Mouse (Mus musculus) lung, postnatal 0 days (tissue): ENCODE measurements at regions not wholly inside any gene's neighbourhood (a gene's known extent, or its start where the extent isn't known, plus 50 kb on each side); places are given as distances from the start of the nearest gene placed in this dataset.

ENCODE experiments used
- CTCF ChIP-seq: IDR thresholded peaks from 2 replicates; pipeline ENCODE4 v1.5.1; 2016; ENCODE audit warnings: antibody characterized with exemption, mild to moderate bottlenecking
- EP300 ChIP-seq: IDR thresholded peaks from 2 replicates; pipeline ENCODE4 v1.6.1; 2016; ENCODE audit warnings: antibody characterized with exemption, mild to moderate bottlenecking, control low read depth

DNA sequence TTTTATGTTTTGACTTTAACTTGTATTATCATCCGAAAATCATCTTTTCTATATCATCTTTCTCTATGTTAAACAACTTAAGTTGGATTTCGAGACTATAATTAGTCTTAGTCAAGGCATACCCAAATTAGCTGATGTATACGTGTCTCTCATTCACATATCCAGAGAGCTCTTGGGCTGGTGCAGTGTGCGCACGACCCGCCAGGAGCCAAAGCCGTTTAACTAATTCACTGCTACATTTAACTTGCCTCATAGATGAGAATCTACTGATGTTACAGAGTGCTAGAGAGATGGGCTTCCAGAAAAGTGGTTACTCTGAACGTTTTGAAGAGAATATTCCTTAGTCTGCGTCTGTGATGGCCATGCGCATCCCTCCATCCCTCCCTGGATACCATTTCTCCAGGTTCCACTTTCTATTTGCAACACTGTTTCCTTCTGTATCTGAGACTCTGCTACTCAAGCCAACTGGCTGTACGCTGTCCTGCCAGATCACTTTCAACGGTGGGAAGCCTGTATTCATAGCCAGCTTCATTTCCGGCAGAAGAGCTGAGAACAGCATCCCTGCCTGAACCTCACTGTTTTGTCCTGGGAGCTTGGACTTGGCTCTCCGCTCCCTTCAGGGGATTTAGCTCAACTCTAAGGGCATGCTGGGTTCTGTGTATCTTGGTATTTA, 74.2 kb upstream of the Atp5g3 start:
- no peak for TF ChIP-seq CTCF
- TF ChIP-seq EP300, result no peak
